Mouse (Mus musculus) layer of hippocampus, postnatal 14 days (tissue): Measurements from ENCODE around the gene Clec1b. TPM values are rescaled to one million over a fixed set of nuclear protein-coding genes. Genes with fewer than 3 reads are reported as not detected.

Experiments used
- DNase-seq, 2 experiments: peaks; one replicate each; pipeline ENCODE4 v3.0.0; 2021 to 2022; ENCODE audit warnings: low spot score in 2 of 2, mixed read lengths in 1 of 2
- total RNA-seq, 2 experiments: library from RNA; stranded (reverse); gene quantifications; 2 replicates each; pipeline ENCODE4 v1.2.3; 2021

Clec1b gene
- total RNA-seq, 2 experiments from 2014 or later = 0.23 TPM; not detected in 1

GRCm38 (mm10) chr6:129407324-129407723 is 10.2 kb downstream of the Clec1b start:
- no peak for DNase-seq

GRCm38 (mm10) chr6:129408562-129408961 is 11.5 kb downstream of the Clec1b start, which contains the start of gene Clec9a:
Clec9a (plus strand) TSS chr6:129408862.
- DNase-seq = no peak

GRCm38 (mm10) chr6:129414177-129414576 is 17.1 kb downstream of the Clec1b start:
- no peak for DNase-seq

GRCm38 (mm10) chr6:129422311-129422710 is 25.2 kb downstream of the Clec1b start:
- DNase-seq = no peak

- no peak for DNase-seq
These were observed 26.1 kb downstream of the Clec1b start for GRCm38 (mm10) chr6:129423040-129423733.

GRCm38 (mm10) chr6:129423734-129424072 is 26.6 kb downstream of the Clec1b start:
- DNase-seq = peak; percentile 71

- no peak for DNase-seq
These were observed 28.1 kb downstream of the Clec1b start for GRCm38 (mm10) chr6:129425217-129425616.

- no peak for DNase-seq
These were observed 28.7 kb downstream of the Clec1b start for GRCm38 (mm10) chr6:129425812-129426211.

- DNase-seq = no peak
These were observed 30.2 kb downstream of the Clec1b start for GRCm38 (mm10) chr6:129427281-129427680.

- DNase-seq = no peak
These were observed 37.1 kb downstream of the Clec1b start for GRCm38 (mm10) chr6:129434239-129434638.

- DNase-seq = no peak
These were observed 38.9 kb downstream of the Clec1b start for GRCm38 (mm10) chr6:129436025-129436424.

GRCm38 (mm10) chr6:129438033-129438432 is 40.9 kb downstream of the Clec1b start:
- no peak for DNase-seq

- DNase-seq = no peak
These were observed 52.6 kb downstream of the Clec1b start for GRCm38 (mm10) chr6:129449743-129450142.

GRCm38 (mm10) chr6:129451411-129452039 is 54.4 kb downstream of the Clec1b start, which contains the start of gene Clec1a:
Clec1a (minus strand) TSS chr6:129452000.
- peak in 1 of 2 experiments; percentile 10 for DNase-seq

Other genes with a start within 250 kb of the Clec1b start
- gene Clec2d, start 216.7 kb upstream of the Clec1b start, total RNA-seq = 1 to 10 TPM; 6.9 to 7.6 TPM
- not detected for gene Cd69, start 121.9 kb upstream of the Clec1b start, total RNA-seq
- gene 4922502D21Rik, start 65.5 kb upstream of the Clec1b start, total RNA-seq = not detected
- not detected for gene Clec12a, start 54.6 kb upstream of the Clec1b start, total RNA-seq
- gene Clec12b, start 11.4 kb upstream of the Clec1b start, total RNA-seq = not detected
- not detected for gene Clec9a, start 11.6 kb downstream of the Clec1b start, total RNA-seq
- gene Clec1a, start 54.7 kb downstream of the Clec1b start, total RNA-seq = 1 to 10 TPM; 2.4 to 3.0 TPM
- not detected for gene Olr1, start 109.9 kb downstream of the Clec1b start, total RNA-seq
- not detected for gene Tmem52b, start 115.3 kb downstream of the Clec1b start, total RNA-seq
- 100 to 1,000 TPM; 517 to 530 TPM for gene Gabarapl1, start 135.9 kb downstream of the Clec1b start, total RNA-seq
- not detected for gene Klre1, start 180.6 kb downstream of the Clec1b start, total RNA-seq
- gene Klrd1, start 194.5 kb downstream of the Clec1b start, total RNA-seq = not detected
- not detected for gene Klrk1, start 226.6 kb downstream of the Clec1b start, total RNA-seq
- gene Klrc3, start 246.0 kb downstream of the Clec1b start, total RNA-seq = not detected